Mouse (Mus musculus) forebrain, embryonic 11.5 days (tissue): Measurements from ENCODE around the gene Spag7. TPM values are rescaled to one million over a fixed set of nuclear protein-coding genes. Genes with fewer than 3 reads are reported as not detected.

Source experiments
- ATAC-seq: fragments of 200-750 bp; cut with Nextera tagmentation; replicated peaks from 2 replicates; pipeline ENCODE4 v1.8.0; 2017; ENCODE audit warnings: moderate TSS enrichment; ENCODE audit not compliant: low FRiP score
- DNase-seq: peaks from one replicate; pipeline ENCODE4 v3.0.0-alpha.2; 2017; ENCODE audit warnings: low spot score
- H3K27ac ChIP-seq: fragments of 300-500 bp; sonication (generic); 2 replicates; pipeline ENCODE4 v1.5.1; 2014; ENCODE audit warnings: low read depth, low read length
- H3K27me3 ChIP-seq: fragments of 300-500 bp; sonication (generic); 2 replicates; pipeline ENCODE4 v1.6.1; 2014; ENCODE audit warnings: mild to moderate bottlenecking, low read length, mixed read lengths; ENCODE audit not compliant: control insufficient read depth, insufficient read depth
- H3K36me3 ChIP-seq: fragments of 300-500 bp; sonication (generic); 2 replicates; pipeline ENCODE4 v1.6.1; 2014; ENCODE audit warnings: mild to moderate bottlenecking, low read length, moderate library complexity, mixed read lengths; ENCODE audit not compliant: control insufficient read depth, insufficient read depth
- H3K4me1 ChIP-seq: fragments of 300-500 bp; sonication (generic); replicated peaks from 2 replicates; pipeline ENCODE4 v1.6.1; 2014; ENCODE audit warnings: low read length, mixed read lengths; ENCODE audit not compliant: control insufficient read depth, insufficient read depth
- H3K4me2 ChIP-seq: fragments of 300-500 bp; sonication (generic); 2 replicates; pipeline ENCODE4 v1.6.1; 2014; ENCODE audit warnings: low read depth, mild to moderate bottlenecking, low read length, moderate library complexity, mixed read lengths; ENCODE audit not compliant: severe bottlenecking
- H3K4me3 ChIP-seq: fragments of 300-500 bp; sonication (generic); 2 replicates; pipeline ENCODE4 v1.5.1; 2014; ENCODE audit warnings: low read depth, low read length
- H3K9ac ChIP-seq: fragments of 300-500 bp; sonication (generic); 2 replicates; pipeline ENCODE4 v1.6.1; 2014; ENCODE audit warnings: low read length
- H3K9me3 ChIP-seq: fragments of 300-500 bp; sonication (generic); 2 replicates; pipeline ENCODE4 v1.6.1; 2016; ENCODE audit warnings: low read length, mixed read lengths; ENCODE audit not compliant: control insufficient read depth
- WGBS: fragments of 180-500 bp; shearing (Covaris S2); extraction: QIAGEN DNeasy Blood & Tissue Kit; methylation state at CpG from one replicate; pipeline ENCODE4 v1.1.7; 2014; 5-methylcytosine and 5-hydroxymethylcytosine counted together
- polyA plus RNA-seq: library from polyadenylated mRNA; unstranded; fragments of >200 nt; fragmentation: Nextera tagmentation; extraction: Ambion mirVana; gene quantifications from 2 replicates; pipeline ENCODE4 v1.2.1, GENCODE M21; 2014

Gene Spag7
- polyA plus RNA-seq, 1 experiment from 2014 or later = 160 TPM

DNA sequence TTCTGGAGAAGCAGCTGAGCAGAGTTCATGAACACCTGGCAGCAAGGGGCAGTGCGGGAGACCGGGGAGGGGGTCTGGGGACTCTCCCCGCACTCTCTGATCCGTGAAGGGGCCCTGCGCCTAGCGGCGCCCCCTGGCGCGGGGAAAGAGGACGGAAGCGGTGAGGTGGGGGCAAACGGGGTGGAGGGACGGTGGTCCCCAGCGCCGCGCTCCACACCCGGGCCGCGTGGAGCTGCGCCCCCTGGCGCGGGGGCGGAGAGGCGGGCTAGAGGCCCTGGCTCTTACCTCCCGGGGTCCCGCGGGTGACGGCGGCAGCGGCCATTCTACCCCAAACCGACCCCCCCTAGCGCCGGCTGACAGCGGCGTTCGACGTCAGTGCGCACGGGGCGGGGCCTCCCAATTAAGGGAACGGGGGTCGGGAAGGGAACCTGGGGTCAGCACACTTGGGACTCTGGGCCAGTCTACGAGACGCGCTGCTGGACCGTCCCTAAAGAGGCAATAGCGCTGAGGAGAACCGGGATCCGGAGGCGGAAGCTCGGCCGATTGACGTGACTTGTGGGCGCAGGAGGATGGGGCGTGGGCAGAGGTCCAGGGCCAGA, 18.5 kb upstream of the Spag7 start, which contains the start of gene Camta2:
Camta2 (minus strand) TSS at position 505 of the 599 bp plus-strand sequence.
- under 1% methylated on average over 55 of the region's 55 CpGs for WGBS
- Histone ChIP-seq H3K4me1 (peaks cover 8% of the 10 kb centered on the region), H3K27ac (peak within 1 kb of the TSS; percentile 47; the same call in 1 of the 2 replicates), H3K4me3 (peak within 1 kb of the TSS; percentile 65), H3K27me3 (no peaks in the 10 kb centered on the region), H3K9ac (peak within 1 kb of the TSS; percentile 75), H3K9me3 (no peaks in the 10 kb centered on the region), H3K36me3 (no peaks in the 10 kb centered on the region; the same call in 1 of the 2 replicates), H3K4me2 (peak within 1 kb of the TSS; percentile 77)
- ATAC-seq (peak; percentile 81), DNase-seq (peak; percentile 91)

DNA sequence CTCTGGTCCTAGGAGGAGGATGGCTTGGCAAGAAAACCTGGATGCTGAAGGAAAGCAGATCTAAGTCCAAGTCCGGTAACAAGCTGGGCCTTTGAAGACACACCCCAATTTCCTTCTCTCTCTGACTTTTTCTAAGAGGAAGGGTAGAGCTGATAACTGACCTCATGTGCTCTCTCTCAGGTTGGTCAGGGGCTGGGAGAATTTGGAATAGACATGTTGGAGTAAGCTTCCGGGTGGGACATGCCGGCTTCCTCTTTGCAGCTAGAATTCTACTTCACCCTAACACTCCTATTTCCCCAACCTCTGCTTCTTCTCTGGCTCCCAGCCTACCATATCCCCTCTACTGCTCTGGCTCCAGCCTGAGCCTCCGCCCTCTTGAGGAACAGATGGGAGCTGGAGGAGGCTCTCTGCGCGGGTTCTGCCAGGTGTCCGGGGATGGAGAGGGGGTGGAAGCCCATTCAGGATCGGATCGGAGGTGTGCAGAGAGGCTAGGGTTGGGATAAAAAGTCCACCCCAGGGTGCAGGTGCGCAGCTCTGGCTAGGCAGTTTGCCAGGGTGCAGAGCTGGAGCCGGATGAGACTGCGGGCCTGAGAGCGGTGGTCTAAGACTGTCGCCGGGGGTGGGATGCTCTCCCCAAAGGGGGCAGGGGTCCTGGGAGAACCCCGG, 17.8 kb upstream of the Spag7 start:
- Histone ChIP-seq H3K4me1 (peaks cover 13% of the 10 kb centered on the region), H3K27ac (peak overlapping the region; percentile 47; the same call in 1 of the 2 replicates), H3K9ac (peak overlapping the region; percentile 75), H3K9me3 (no peaks in the 10 kb centered on the region), H3K4me2 (peak overlapping the region; percentile 77), H3K4me3 (peak overlapping the region; percentile 65), H3K36me3 (no peaks in the 10 kb centered on the region; the same call in 1 of the 2 replicates), H3K27me3 (no peaks in the 10 kb centered on the region)
- ATAC-seq (peak; percentile 64), DNase-seq (no peak)
- WGBS = 4% methylated on average over 16 of the region's 16 CpGs

DNA sequence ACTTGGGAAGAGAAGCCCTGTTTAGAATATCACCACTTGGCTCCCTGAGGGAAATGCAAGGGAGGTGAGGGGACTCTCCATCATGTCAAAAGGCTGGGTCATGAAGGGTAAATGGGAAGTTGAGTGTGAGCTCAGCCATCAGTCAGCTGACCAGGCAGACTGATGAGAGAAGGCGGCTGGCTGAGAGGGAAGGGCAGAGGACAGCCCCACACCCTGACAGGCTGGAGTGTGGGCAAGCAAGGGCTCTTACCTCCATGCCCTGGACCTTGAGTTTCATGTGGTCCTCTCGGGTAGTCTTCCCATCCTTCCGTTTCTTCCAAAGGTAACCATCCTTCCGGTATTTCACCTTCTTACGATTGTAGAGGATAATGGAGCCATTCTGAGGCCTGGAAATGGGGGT, 14.4 kb upstream of the Spag7 start:
- peaks cover 14% of the 10 kb centered on the region for H3K4me1 ChIP-seq
- no peak overlapping the region for H3K9ac ChIP-seq
- H3K4me2 ChIP-seq = no peak overlapping the region
- DNase-seq (no peak), ATAC-seq (no peak)
- no peaks in the 10 kb centered on the region; the same call in 1 of the 2 replicates for H3K36me3 ChIP-seq
- no peaks in the 10 kb centered on the region for H3K9me3 ChIP-seq
- no peak overlapping the region for H3K27ac ChIP-seq
- no peak overlapping the region for H3K4me3 ChIP-seq
- no peaks in the 10 kb centered on the region for H3K27me3 ChIP-seq
- 89% methylated on average over 5 of the region's 5 CpGs for WGBS

DNA sequence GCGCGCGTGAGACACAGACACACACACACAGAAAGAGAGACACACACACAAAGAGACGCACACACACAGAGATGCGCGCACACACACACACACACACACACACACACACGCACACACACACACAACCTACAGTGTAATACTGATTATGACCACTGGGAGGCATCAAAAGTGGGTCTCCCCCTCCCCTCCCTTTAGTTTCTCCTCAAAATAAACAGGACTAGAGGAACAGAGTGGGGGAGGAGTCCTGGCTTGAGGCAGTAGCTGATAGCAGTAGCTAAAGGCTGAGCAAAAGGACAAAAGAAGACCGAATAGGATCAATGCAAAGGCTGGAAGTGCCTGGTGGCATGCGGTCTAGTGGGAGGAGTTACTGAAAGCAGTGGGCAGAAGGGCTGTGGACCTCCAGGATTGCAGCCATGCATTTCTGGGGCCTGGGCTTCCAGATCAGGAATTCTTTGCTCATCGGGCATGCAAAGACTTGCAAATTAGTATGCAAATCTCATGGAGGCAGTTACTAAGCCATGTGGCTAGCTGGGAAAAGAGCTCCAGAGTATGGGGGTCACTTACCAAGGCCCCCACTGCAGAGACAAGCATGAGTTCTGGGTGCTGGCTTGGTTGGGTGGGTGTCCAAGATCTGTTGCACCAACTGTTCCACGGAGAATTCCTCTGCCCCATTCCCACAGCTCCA, 12.8 kb upstream of the Spag7 start:
- Histone ChIP-seq H3K9ac (no peak overlapping the region), H3K4me3 (no peak overlapping the region), H3K4me2 (0 out of 2 replicates have a peak overlapping the region, but pooled peaks have one; percentile 18), H3K36me3 (no peaks in the 10 kb centered on the region; the same call in 1 of the 2 replicates), H3K9me3 (no peaks in the 10 kb centered on the region), H3K27ac (peak overlapping the region; percentile 8), H3K4me1 (peaks cover 10% of the 10 kb centered on the region; the same call in 1 of the 2 replicates), H3K27me3 (no peaks in the 10 kb centered on the region)
- DNase-seq = peak; percentile 73
- WGBS = 5% methylated on average over 11 of the region's 11 CpGs
- ATAC-seq = peak; percentile 91

DNA sequence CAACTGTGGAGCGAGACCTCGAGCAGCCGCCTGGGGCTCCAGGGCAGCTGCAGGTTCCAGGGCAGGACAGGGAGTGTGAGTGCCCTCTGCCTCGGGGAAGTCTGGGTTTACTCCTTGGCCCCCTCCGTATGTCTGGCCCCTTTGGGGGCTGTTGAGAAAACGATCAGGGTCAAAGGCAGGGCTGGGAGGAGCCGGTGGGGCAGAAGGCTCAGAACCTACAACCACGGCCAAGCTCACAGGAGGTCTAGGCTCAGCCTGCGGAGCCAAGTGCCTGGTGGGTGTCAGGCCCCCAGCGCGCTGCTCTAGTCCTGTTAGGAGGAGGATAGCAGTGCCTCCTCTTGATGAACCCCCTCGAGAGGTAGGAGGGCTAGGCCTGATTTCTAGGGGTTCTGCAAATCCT, 12.0 kb upstream of the Spag7 start:
- H3K36me3 ChIP-seq = no peaks in the 10 kb centered on the region; the same call in 1 of the 2 replicates
- no peak overlapping the region for H3K4me3 ChIP-seq
- H3K27me3 ChIP-seq = no peaks in the 10 kb centered on the region
- H3K9me3 ChIP-seq = no peaks in the 10 kb centered on the region
- ATAC-seq (no peak), DNase-seq (no peak)
- H3K27ac ChIP-seq = no peak overlapping the region
- H3K4me1 ChIP-seq = peaks cover 8% of the 10 kb centered on the region; the same call in 1 of the 2 replicates
- no peak overlapping the region for H3K4me2 ChIP-seq
- H3K9ac ChIP-seq = no peak overlapping the region
- WGBS = 58% methylated on average over 12 of the region's 12 CpGs

DNA sequence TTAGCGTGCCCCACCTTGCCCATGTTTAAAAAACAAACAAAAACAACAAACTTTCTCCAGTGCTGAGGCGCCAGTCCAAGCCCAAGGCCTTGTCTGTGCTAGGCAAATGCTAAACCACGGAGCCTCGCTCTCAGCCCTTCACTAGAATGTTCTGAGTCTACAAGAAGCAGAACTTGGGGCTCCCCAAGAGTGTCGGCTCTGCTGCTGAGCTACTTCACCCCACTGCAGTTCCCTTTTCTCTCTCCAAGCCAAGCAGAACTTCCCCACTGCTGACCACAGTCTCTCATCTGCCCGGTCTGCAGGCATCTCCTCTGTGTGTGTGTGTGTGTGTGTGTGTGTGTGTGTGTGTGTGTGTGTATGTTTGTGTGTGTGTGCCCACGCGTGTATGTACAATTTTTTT, 10.7 kb upstream of the Spag7 start:
- Histone ChIP-seq H3K9me3 (no peaks in the 10 kb centered on the region), H3K4me3 (no peak overlapping the region), H3K4me1 (peaks cover 8% of the 10 kb centered on the region; the same call in 1 of the 2 replicates), H3K27me3 (no peaks in the 10 kb centered on the region), H3K27ac (no peak overlapping the region), H3K36me3 (no peaks in the 10 kb centered on the region; the same call in 1 of the 2 replicates), H3K4me2 (no peak overlapping the region), H3K9ac (no peak overlapping the region)
- 90% methylated on average over 8 of the region's 8 CpGs for WGBS
- ATAC-seq = no peak
- no peak for DNase-seq

DNA sequence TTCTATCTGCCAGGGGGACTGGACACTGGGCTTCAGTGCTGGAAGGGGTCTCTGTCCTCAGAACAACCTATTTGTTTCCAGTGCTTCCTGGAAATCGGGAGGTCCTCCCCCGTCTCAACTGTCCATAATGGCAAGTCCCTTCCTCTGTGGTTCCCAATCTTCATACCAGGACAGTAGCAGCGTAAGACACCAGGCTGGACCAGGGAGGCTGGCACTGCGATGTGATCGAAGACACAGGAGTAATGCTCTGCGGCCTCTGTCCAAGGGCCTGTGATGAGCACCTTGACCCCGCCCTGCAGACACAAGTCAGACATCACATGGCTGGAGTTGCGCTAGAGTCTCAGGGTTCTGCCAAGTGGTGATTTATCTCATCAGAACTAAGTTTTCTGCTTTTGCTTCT, 10.1 kb upstream of the Spag7 start:
- Histone ChIP-seq H3K4me2 (no peak overlapping the region), H3K36me3 (no peaks in the 10 kb centered on the region; the same call in 1 of the 2 replicates)

DNA sequence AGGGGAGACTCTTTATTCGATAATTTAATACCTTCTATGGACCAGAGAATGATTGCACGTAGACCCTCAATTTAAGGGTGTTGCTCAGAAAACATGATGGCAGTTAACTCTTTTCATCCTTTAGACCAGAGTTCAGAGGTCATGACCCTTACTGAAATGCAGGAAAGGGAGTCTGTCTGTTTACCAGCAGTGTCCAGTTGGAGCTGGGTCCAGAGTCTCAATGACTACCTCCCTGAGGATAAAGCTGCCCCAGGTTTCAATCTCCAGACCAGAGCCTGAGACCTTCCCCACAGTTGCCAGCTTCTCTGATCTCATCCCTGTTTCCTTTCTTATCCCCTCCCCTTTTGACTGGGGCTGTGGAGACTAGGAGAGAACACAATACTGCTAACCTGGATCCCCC, 9.4 kb upstream of the Spag7 start:
- 77% methylated on average over 2 of the region's 2 CpGs for WGBS
- peaks cover 8% of the 10 kb centered on the region; the same call in 1 of the 2 replicates for H3K4me1 ChIP-seq
- ATAC-seq = no peak

More for the DNA sequence above, 10.1 kb upstream of the Spag7 start:
- no peaks in the 10 kb centered on the region for H3K9me3 ChIP-seq
- H3K4me1 ChIP-seq = peaks cover 8% of the 10 kb centered on the region; the same call in 1 of the 2 replicates
- no peaks in the 10 kb centered on the region for H3K27me3 ChIP-seq
- DNase-seq = no peak
- 95% methylated on average over 8 of the region's 8 CpGs for WGBS
- no peak overlapping the region for H3K4me3 ChIP-seq
- H3K27ac ChIP-seq = no peak overlapping the region
- no peak overlapping the region for H3K9ac ChIP-seq
- no peak for ATAC-seq

More for the DNA sequence above, 9.4 kb upstream of the Spag7 start:
- H3K27me3 ChIP-seq = no peaks in the 10 kb centered on the region
- no peak overlapping the region for H3K27ac ChIP-seq
- H3K4me2 ChIP-seq = no peak overlapping the region
- no peaks in the 10 kb centered on the region for H3K9me3 ChIP-seq
- H3K36me3 ChIP-seq = no peaks in the 10 kb centered on the region; the same call in 1 of the 2 replicates
- H3K9ac ChIP-seq = no peak overlapping the region
- H3K4me3 ChIP-seq = no peak overlapping the region
- peak; percentile 13 for DNase-seq
